Mouse (Mus musculus) erythroid progenitor cell, adult 5-6 weeks (primary cell): ENCODE measurements at regions not wholly inside any gene's neighbourhood (a gene's known extent, or its start where the extent isn't known, plus 50 kb on each side); places are given as distances from the start of the nearest gene placed in this dataset.
"Not testable (repeated sequence)": the region's sequence is repeated elsewhere in the genome, so short reads cannot be mapped to it uniquely, and the experiment has no call there.

ENCODE experiments used
- ATAC-seq: replicated peaks from 2 replicates; pipeline ENCODE4 v1.8.0; 2016; ENCODE audit warnings: moderate number of reproducible peaks, mild to moderate bottlenecking, moderate TSS enrichment, inconsistent platforms; ENCODE audit not compliant: poor library complexity, low FRiP score, severe bottlenecking

- ATAC-seq: 0 out of 2 replicates have a peak, but pooled peaks have one; percentile 42
These were observed 67.0 kb upstream of the Top1 start for GRCm38 (mm10) chr2:160578384-160579320.

- ATAC-seq: no peak
These were observed 65.4 kb upstream of the Top1 start for GRCm38 (mm10) chr2:160580250-160580649.

- no peak for ATAC-seq
These were observed 64.7 kb upstream of the Top1 start for GRCm38 (mm10) chr2:160581029-160581428.

GRCm38 (mm10) chr2:160583034-160583433 is 62.7 kb upstream of the Top1 start:
- ATAC-seq: not testable (repeated sequence)

- no peak for ATAC-seq
These were observed 62.2 kb upstream of the Top1 start for GRCm38 (mm10) chr2:160583506-160583905.

GRCm38 (mm10) chr2:160584568-160584967 is 61.1 kb upstream of the Top1 start:
- no peak for ATAC-seq

- ATAC-seq: no peak
These were observed 58.5 kb upstream of the Top1 start for GRCm38 (mm10) chr2:160587015-160587835.

GRCm38 (mm10) chr2:160588401-160588800 is 57.3 kb upstream of the Top1 start:
- no peak for ATAC-seq

- no peak for ATAC-seq
These were observed 55.3 kb upstream of the Top1 start for GRCm38 (mm10) chr2:160590209-160590910.

GRCm38 (mm10) chr2:160591446-160592180 is 54.1 kb upstream of the Top1 start:
- ATAC-seq: no peak

- 0 out of 2 replicates have a peak, but pooled peaks have one; percentile 52 for ATAC-seq
These were observed 52.7 kb upstream of the Top1 start for GRCm38 (mm10) chr2:160593035-160593434.
